Mouse (Mus musculus): ENCODE results near the gene Fgf3.

DNA sequence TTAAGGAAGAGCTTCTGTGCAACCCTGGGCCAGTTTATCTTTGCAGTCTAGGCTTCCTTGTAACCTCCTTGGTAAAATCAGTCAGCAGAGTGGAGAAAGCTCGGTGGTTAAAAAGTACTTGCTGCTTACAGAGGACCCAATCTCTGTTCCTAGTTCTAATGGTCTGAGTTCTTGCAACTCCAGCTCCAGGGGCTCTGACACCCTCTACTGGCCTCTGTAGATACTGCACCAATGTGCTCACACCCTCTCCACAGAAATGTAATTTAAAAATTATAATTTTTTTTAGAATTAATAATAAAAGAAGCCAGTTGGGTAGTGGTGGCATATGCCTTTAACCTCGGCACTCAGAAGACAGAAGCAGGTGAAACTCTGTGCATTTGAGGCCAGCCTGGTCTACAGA, 49.8 kb downstream of the Fgf3 start:
- TF ChIP-seq CTCF (IDR thresholded peaks at IDR 0.05; ENCODE audit: low read depth) (peak; percentile 38), EP300 (IDR thresholded peaks at IDR 0.05; ENCODE audit: low read depth) (no peak)
